Mouse (Mus musculus) embryonic facial prominence, embryonic 15.5 days (tissue): ENCODE measurements around the gene Ccdc158. TPM values are rescaled to one million over a fixed set of nuclear protein-coding genes. Genes with fewer than 3 reads are reported as not detected.

Source experiments
- ATAC-seq: fragments of 200-750 bp; cut with Nextera tagmentation; 2 replicates; pipeline ENCODE4 v1.8.0; 2017; ENCODE audit warnings: low read depth, moderate TSS enrichment; ENCODE audit not compliant: insufficient number of reproducible peaks, low FRiP score, low TSS enrichment
- H3K27ac ChIP-seq: fragments of 300-500 bp; sonication (generic); replicated peaks from 2 replicates; pipeline ENCODE4 v1.5.1; 2015; ENCODE audit warnings: mild to moderate bottlenecking, inconsistent platforms
- H3K27me3 ChIP-seq: fragments of 300-500 bp; sonication (generic); 2 replicates; pipeline ENCODE4 v1.6.1; 2015; ENCODE audit warnings: inconsistent platforms
- H3K36me3 ChIP-seq: fragments of 300-500 bp; sonication (generic); 2 replicates; pipeline ENCODE4 v1.6.1; 2015; ENCODE audit warnings: mild to moderate bottlenecking, inconsistent platforms
- H3K4me1 ChIP-seq: fragments of 300-500 bp; sonication (generic); 2 replicates; pipeline ENCODE4 v1.6.1; 2015; ENCODE audit warnings: inconsistent platforms
- H3K4me2 ChIP-seq: fragments of 300-500 bp; sonication (generic); replicated peaks from 2 replicates; pipeline ENCODE4 v1.6.1; 2015; ENCODE audit warnings: mild to moderate bottlenecking, inconsistent platforms
- H3K4me3 ChIP-seq: fragments of 300-500 bp; sonication (generic); replicated peaks from 2 replicates; pipeline ENCODE4 v1.5.1; 2015; ENCODE audit warnings: mild to moderate bottlenecking, inconsistent platforms
- H3K9ac ChIP-seq: fragments of 300-500 bp; sonication (generic); 2 replicates; pipeline ENCODE4 v1.6.1; 2015; ENCODE audit warnings: inconsistent platforms
- H3K9me3 ChIP-seq: fragments of 300-500 bp; sonication (generic); replicated peaks from 2 replicates; pipeline ENCODE4 v1.6.1; 2016; ENCODE audit warnings: inconsistent platforms
- WGBS: fragments of 180-500 bp; shearing (Covaris S2); methylation state at CpG from one replicate; pipeline ENCODE4 v1.1.7; 2015; 5-methylcytosine and 5-hydroxymethylcytosine counted together
- polyA plus RNA-seq: library from polyadenylated mRNA; unstranded; fragments of >200 nt; fragmentation: Nextera tagmentation; extraction: Ambion mirVana; gene quantifications from 2 replicates; pipeline ENCODE4 v1.2.1, GENCODE M21; 2015

Gene Ccdc158
- polyA plus RNA-seq, 1 experiment from 2014 or later, result 1.1 TPM

DNA sequence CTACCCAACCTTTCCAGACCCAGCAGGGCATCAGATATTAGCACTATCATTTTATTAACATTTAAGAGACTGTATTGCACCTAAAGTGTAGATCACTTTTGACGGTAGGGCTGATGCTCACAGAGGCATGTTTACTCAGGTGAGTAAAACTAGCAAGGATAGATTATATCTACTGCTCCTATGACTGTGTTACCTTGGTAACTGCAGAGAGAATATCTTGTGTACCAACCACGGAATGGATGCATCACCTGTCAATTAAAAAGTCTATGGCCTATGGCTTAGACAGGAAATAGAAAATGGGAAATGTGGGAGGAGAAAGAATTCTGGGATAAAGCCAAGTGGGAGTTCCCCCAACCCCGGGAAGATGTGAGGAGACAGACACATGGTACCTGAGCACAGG, 40.2 kb downstream of the Ccdc158 start:
- ATAC-seq, result no peak
- no peak overlapping the region for H3K27ac ChIP-seq
- H3K9me3 ChIP-seq, result no peaks in the 10 kb centered on the region
- no peak overlapping the region for H3K4me2 ChIP-seq
- WGBS, result 72% methylated on average over 3 of the region's 3 CpGs
- no peaks in the 10 kb centered on the region for H3K27me3 ChIP-seq
- H3K4me3 ChIP-seq, result no peak overlapping the region
- H3K36me3 ChIP-seq, result no peaks in the 10 kb centered on the region
- no peaks in the 10 kb centered on the region for H3K4me1 ChIP-seq
- no peak overlapping the region for H3K9ac ChIP-seq

DNA sequence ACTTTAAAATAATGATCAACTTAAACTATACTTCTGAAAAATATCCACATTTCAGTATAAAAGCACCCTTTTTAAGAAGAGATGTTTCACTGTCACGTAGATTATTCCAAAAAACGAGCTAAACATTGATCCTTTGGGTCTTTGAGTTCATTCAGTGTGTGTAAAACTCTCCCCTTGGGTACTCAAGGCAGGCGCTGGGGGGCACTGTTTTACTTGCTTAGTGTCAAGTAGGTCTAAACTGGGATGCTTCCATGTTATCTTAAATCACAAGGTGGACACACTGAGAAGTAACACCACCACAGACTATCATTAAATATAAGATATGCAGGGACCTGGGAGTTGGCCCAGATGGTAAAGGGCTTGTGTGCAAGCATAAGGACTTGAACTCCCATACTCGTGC, 41.5 kb downstream of the Ccdc158 start:
- WGBS, result 67% methylated on average over 4 of the region's 4 CpGs
- H3K4me1 ChIP-seq, result no peaks in the 10 kb centered on the region
- no peak overlapping the region for H3K27ac ChIP-seq
- no peaks in the 10 kb centered on the region for H3K36me3 ChIP-seq
- no peak for ATAC-seq
- no peak overlapping the region for H3K9ac ChIP-seq
- no peak overlapping the region for H3K4me2 ChIP-seq
- no peak overlapping the region for H3K4me3 ChIP-seq
- H3K9me3 ChIP-seq, result no peaks in the 10 kb centered on the region
- no peaks in the 10 kb centered on the region for H3K27me3 ChIP-seq

DNA sequence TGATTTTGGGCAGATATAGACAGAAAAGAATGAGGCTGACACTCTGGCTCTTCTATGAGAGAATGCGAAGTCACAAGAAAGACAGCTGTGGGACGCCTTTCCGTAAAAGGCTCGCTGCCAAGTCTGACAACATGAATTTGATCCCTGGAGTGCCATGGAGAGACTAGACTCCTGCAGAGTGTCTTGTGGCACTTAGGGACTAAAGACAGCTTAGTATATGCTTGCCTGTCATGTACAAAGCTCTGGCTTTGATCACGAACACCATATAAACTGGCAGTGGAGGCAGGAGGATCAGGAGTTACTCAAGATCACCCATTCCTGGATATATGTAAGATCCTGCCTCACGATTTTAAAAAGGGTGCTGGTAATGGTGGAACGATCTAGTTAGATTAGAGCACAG, 47.2 kb downstream of the Ccdc158 start:
- no peak overlapping the region for H3K4me3 ChIP-seq
- ATAC-seq, result no peak
- H3K4me1 ChIP-seq, result no peaks in the 10 kb centered on the region
- H3K27ac ChIP-seq, result no peak overlapping the region
- H3K9ac ChIP-seq, result no peak overlapping the region
- H3K36me3 ChIP-seq, result no peaks in the 10 kb centered on the region
- H3K9me3 ChIP-seq, result no peaks in the 10 kb centered on the region
- WGBS, result 59% methylated on average over 7 of the region's 7 CpGs
- H3K4me2 ChIP-seq, result no peak overlapping the region
- no peaks in the 10 kb centered on the region for H3K27me3 ChIP-seq

- WGBS, result 59% methylated on average over 5 of the region's 5 CpGs
- Histone ChIP-seq H3K4me3 (no peak overlapping the region), H3K36me3 (no peaks in the 10 kb centered on the region), H3K4me2 (no peak overlapping the region), H3K27me3 (no peaks in the 10 kb centered on the region), H3K27ac (no peak overlapping the region), H3K9me3 (no peaks in the 10 kb centered on the region), H3K9ac (no peak overlapping the region), H3K4me1 (no peaks in the 10 kb centered on the region)
- ATAC-seq, result no peak
Observed at GRCm38 (mm10) chr5:92621883-92622282, 53.2 kb downstream of the Ccdc158 start.

DNA sequence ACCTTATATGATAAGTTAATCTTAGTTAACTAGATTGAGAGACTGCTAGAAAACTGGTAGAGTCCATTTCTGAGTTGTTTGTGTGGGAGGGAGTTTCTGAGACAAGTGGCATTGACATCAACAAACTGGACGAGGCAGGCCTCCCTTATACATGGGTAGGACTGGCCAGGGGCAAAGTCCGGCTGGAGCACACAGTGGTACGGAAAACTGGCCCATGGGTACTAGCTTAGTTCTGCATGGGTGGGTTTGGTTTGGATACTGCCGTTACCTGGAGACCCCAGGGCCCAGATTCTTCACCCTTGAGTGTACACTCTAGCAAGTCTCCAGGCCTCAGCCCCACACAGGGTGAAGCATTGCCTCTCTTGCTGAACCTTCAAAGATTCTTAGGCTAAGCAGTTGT, 62.3 kb downstream of the Ccdc158 start:
- H3K9me3 ChIP-seq, result no peaks in the 10 kb centered on the region
- no peak overlapping the region for H3K9ac ChIP-seq
- WGBS, result 87% methylated on average over 4 of the region's 4 CpGs
- H3K36me3 ChIP-seq, result no peaks in the 10 kb centered on the region
- H3K4me3 ChIP-seq, result no peak overlapping the region
- ATAC-seq, result no peak
- no peaks in the 10 kb centered on the region for H3K27me3 ChIP-seq
- no peak overlapping the region for H3K4me2 ChIP-seq
- H3K4me1 ChIP-seq, result no peaks in the 10 kb centered on the region
- H3K27ac ChIP-seq, result no peak overlapping the region

- H3K4me1 ChIP-seq, result peaks cover 8% of the 10 kb centered on the region
- H3K36me3 ChIP-seq, result no peaks in the 10 kb centered on the region
- H3K9me3 ChIP-seq, result no peaks in the 10 kb centered on the region
- H3K27ac ChIP-seq, result no peak overlapping the region
- 83% methylated on average over 5 of the region's 5 CpGs for WGBS
- no peak overlapping the region for H3K9ac ChIP-seq
- H3K4me3 ChIP-seq, result no peak overlapping the region
- ATAC-seq, result no peak
- no peak overlapping the region for H3K4me2 ChIP-seq
- no peaks in the 10 kb centered on the region for H3K27me3 ChIP-seq
Observed at GRCm38 (mm10) chr5:92607492-92608229, 67.4 kb downstream of the Ccdc158 start.

DNA sequence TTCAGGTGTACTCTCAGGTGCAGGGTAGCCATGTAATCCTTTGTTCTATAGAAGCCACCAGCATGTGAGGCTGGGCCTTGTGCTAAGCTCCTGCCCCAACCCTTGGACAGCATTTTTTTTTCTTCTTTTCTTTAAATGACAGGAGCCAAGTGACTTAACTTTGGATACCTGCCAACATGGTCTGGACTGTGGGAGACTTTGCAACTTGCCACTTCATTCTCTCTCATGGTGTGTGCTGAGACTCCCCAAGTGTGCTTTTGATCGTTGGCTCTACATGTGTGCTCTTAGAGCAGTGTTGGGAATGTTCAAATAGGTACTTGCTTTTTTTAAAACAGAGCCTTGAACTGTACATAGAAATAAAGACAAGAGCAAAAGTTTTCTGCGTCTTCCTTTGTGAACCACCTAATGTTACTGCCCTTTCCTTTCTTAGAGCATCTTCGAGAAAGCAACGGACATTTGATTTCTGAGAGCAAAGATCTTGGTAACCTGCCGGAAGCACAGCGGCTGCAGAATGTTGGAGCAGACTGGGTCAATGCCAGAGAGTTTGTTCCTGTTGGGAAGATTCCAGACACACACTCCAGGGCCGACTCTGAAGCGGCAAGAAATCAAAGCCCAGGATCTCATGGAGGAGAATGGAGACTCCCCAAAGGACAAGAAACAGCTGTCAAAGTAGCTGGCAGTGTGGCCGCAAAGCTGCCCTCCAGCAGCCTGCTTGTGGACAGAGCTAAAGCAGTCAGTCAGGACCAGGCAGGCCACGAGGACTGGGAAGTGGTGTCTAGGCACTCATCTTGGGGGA, 70.4 kb downstream of the Ccdc158 start:
- no peak overlapping the region for H3K4me2 ChIP-seq
- no peaks in the 10 kb centered on the region for H3K36me3 ChIP-seq
- H3K27me3 ChIP-seq, result no peaks in the 10 kb centered on the region
- no peak for ATAC-seq
- H3K27ac ChIP-seq, result no peak overlapping the region
- H3K4me1 ChIP-seq, result peaks cover 11% of the 10 kb centered on the region
- H3K9ac ChIP-seq, result no peak overlapping the region
- 69% methylated on average over 10 of the region's 10 CpGs for WGBS
- no peak overlapping the region for H3K4me3 ChIP-seq
- no peaks in the 10 kb centered on the region for H3K9me3 ChIP-seq

GRCm38 (mm10) chr5:92602691-92603690, 72.1 kb downstream of the Ccdc158 start, which contains the start of gene Stbd1:
Gene Stbd1, plus strand, starts transcription at chr5:92603041.
- 0 out of 2 replicates have a peak within 1 kb of the TSS, but pooled peaks have one; percentile 28 for H3K27ac ChIP-seq
- under 1% methylated on average over 68 of the region's 69 CpGs for WGBS
- H3K4me3 ChIP-seq, result peak within 1 kb of the TSS; percentile 74
- H3K9me3 ChIP-seq, result no peaks in the 10 kb centered on the region
- peak within 1 kb of the TSS; percentile 95 for H3K4me2 ChIP-seq
- ATAC-seq, result peak; percentile 89
- peaks cover 11% of the 10 kb centered on the region for H3K4me1 ChIP-seq
- H3K27me3 ChIP-seq, result no peaks in the 10 kb centered on the region
- H3K9ac ChIP-seq, result peak within 1 kb of the TSS; percentile 58
- no peaks in the 10 kb centered on the region for H3K36me3 ChIP-seq

- no peak overlapping the region for H3K4me3 ChIP-seq
- whole genome bisulfite sequencing, result 69% methylated on average over 10 of the region's 10 CpGs
- no peak for ATAC-seq
Observed at GRCm38 (mm10) chr5:92599030-92599429, 76.0 kb downstream of the Ccdc158 start.

GRCm38 (mm10) chr5:92596865-92597264, 78.2 kb downstream of the Ccdc158 start:
- Histone ChIP-seq H3K27ac (no peak overlapping the region), H3K9me3 (no peaks in the 10 kb centered on the region), H3K4me1 (no peaks in the 10 kb centered on the region), H3K36me3 (no peaks in the 10 kb centered on the region), H3K4me2 (no peak overlapping the region), H3K27me3 (no peaks in the 10 kb centered on the region), H3K9ac (no peak overlapping the region), H3K4me3 (no peak overlapping the region)
- 89% methylated on average over 8 of the region's 8 CpGs for WGBS
- ATAC-seq, result no peak

More at GRCm38 (mm10) chr5:92599030-92599429, 76.0 kb downstream of the Ccdc158 start:
- no peaks in the 10 kb centered on the region for H3K9me3 ChIP-seq
- H3K27me3 ChIP-seq, result no peaks in the 10 kb centered on the region
- no peak overlapping the region for H3K4me2 ChIP-seq
- no peaks in the 10 kb centered on the region for H3K36me3 ChIP-seq
- H3K27ac ChIP-seq, result no peak overlapping the region
- peaks cover 8% of the 10 kb centered on the region for H3K4me1 ChIP-seq
- H3K9ac ChIP-seq, result no peak overlapping the region

- H3K36me3 ChIP-seq, result no peaks in the 10 kb centered on the region
- ATAC-seq, result no peak
Observed at GRCm38 (mm10) chr5:92595026-92595425, 80.0 kb downstream of the Ccdc158 start.

More at GRCm38 (mm10) chr5:92595026-92595425, 80.0 kb downstream of the Ccdc158 start:
- no peaks in the 10 kb centered on the region for H3K27me3 ChIP-seq
- H3K9ac ChIP-seq, result no peak overlapping the region
- no peak overlapping the region for H3K4me2 ChIP-seq
- WGBS, result 68% methylated on average over 5 of the region's 5 CpGs
- H3K4me1 ChIP-seq, result no peaks in the 10 kb centered on the region
- no peak overlapping the region for H3K4me3 ChIP-seq
- H3K9me3 ChIP-seq, result no peaks in the 10 kb centered on the region
- no peak overlapping the region for H3K27ac ChIP-seq
